Mouse (Mus musculus) heart, embryonic 16.5 days (tissue): ENCODE data around the gene Rpl19. TPM values are rescaled to one million over a fixed set of nuclear protein-coding genes. Genes with fewer than 3 reads are reported as not detected.

ENCODE experiments used
- ATAC-seq: fragments of 200-750 bp; cut with Nextera tagmentation; replicated peaks from 2 replicates; pipeline ENCODE4 v1.8.0; 2017; ENCODE audit warnings: moderate number of reproducible peaks; ENCODE audit not compliant: insufficient read depth, low FRiP score; ENCODE audit errors: extremely low read depth
- H3K27ac ChIP-seq: fragments of 300-500 bp; sonication (generic); 2 replicates; pipeline ENCODE4 v1.5.1; 2014; ENCODE audit warnings: mild to moderate bottlenecking, low read length, control low read depth, moderate library complexity
- H3K27me3 ChIP-seq: fragments of 300-500 bp; sonication (generic); 2 replicates; pipeline ENCODE4 v1.6.1; 2014; ENCODE audit warnings: low read length, mixed read lengths; ENCODE audit not compliant: control insufficient read depth, insufficient read depth
- H3K36me3 ChIP-seq: fragments of 300-500 bp; sonication (generic); 2 replicates; pipeline ENCODE4 v1.6.1; 2014; ENCODE audit not compliant: control insufficient read depth, insufficient read depth
- H3K4me1 ChIP-seq: fragments of 300-500 bp; sonication (generic); 2 replicates; pipeline ENCODE4 v1.6.1; 2014; ENCODE audit warnings: low read length, mixed read lengths; ENCODE audit not compliant: control insufficient read depth, insufficient read depth
- H3K4me2 ChIP-seq: fragments of 300-500 bp; sonication (generic); 2 replicates; pipeline ENCODE4 v1.6.1; 2014; ENCODE audit warnings: low read depth, mild to moderate bottlenecking, control low read depth, low read length
- H3K4me3 ChIP-seq: fragments of 300-500 bp; sonication (generic); 2 replicates; pipeline ENCODE4 v1.5.1; 2014; ENCODE audit warnings: mild to moderate bottlenecking, control low read depth, low read length
- H3K9ac ChIP-seq: fragments of 300-500 bp; sonication (generic); 2 replicates; pipeline ENCODE4 v1.6.1; 2014; ENCODE audit warnings: low read length, control low read depth
- H3K9me3 ChIP-seq: fragments of 300-500 bp; sonication (generic); replicated peaks from 2 replicates; pipeline ENCODE4 v1.6.1; 2016; ENCODE audit warnings: low read length; ENCODE audit not compliant: control insufficient read depth
- WGBS: fragments of 180-500 bp; shearing (Covaris S2); extraction: QIAGEN DNeasy Blood & Tissue Kit; methylation state at CpG from one replicate; pipeline ENCODE4 v1.1.7; 2014; 5-methylcytosine and 5-hydroxymethylcytosine counted together
- polyA plus RNA-seq: library from polyadenylated mRNA; unstranded; fragments of >200 nt; fragmentation: Nextera tagmentation; extraction: Ambion mirVana; gene quantifications from 2 replicates; pipeline ENCODE4 v1.2.1, GENCODE M21; 2015

Rpl19 gene
- polyA plus RNA-seq, 1 experiment from 2014 or later: 596 TPM

DNA sequence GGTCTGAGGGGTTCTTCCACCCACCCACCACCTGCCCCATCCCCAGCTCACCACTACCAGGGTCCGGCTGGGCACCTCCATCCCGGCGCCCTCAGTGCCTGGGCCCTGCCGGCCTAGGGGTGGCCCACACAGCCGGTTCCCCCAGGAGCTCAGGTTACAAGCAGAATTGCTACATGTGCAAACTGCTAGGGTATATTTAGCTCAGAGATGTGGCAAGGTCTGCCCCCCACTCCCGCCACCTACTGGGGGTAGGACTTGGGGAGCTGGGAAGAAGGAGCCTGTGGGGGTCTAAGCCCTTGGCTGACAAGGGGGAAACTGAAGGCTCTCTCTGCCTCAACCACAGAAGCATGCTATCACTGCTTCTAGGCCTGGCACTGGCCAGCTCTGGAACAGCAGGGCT is 8.3 kb upstream of the Rpl19 start:
- 70% methylated on average over 6 of the region's 6 CpGs for WGBS
- Histone ChIP-seq H3K27ac (no peak overlapping the region), H3K36me3 (no peaks in the 10 kb centered on the region), H3K4me1 (peaks cover 15% of the 10 kb centered on the region), H3K27me3 (no peaks in the 10 kb centered on the region), H3K4me3 (no peak overlapping the region), H3K9ac (no peak overlapping the region), H3K4me2 (no peak overlapping the region), H3K9me3 (no peaks in the 10 kb centered on the region)
- ATAC-seq: no peak

DNA sequence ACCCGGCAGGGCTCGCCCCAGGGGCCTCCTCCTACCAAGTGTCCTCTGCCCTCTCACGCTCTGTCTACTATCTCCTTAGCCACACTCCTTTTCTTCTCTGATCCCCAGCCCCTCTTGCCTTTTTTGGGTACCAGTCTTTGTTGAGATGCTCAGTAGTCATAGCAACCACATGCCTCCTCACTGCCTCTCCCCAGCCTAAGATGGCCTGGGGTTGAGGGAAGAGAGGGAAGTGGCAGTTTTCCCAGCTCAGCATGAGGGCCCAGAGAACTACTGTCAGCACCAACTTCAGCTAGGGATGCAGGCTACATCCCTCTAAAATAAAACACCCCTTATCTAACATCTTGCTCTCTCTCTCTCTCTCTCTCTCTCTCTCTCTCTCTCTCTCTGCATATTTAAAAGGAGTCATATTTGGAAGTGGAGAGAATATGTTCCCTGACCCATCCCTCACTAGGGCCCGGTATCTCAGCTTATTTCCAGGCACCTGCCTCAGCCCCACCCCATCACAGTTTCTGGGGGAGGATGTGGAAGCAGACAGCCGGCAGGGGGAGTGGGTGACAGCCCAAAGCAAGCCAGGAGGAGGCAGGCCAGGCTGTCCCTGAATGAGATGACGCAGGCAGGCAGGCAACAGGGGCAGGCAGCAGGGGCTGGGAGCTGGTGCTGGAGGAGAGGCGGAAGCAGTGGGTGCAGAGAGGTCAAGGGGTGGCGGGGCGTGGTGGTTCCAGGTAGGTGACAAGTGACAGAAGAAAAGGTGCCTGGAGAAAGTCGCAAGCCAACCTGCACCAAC is 7.5 kb upstream of the Rpl19 start:
- Histone ChIP-seq H3K4me3 (no peak overlapping the region), H3K4me1 (peaks cover 17% of the 10 kb centered on the region), H3K36me3 (no peaks in the 10 kb centered on the region), H3K27me3 (no peaks in the 10 kb centered on the region), H3K9ac (no peak overlapping the region), H3K9me3 (no peaks in the 10 kb centered on the region), H3K27ac (no peak overlapping the region), H3K4me2 (no peak overlapping the region)
- ATAC-seq: no peak
- WGBS: 48% methylated on average over 10 of the region's 10 CpGs

DNA sequence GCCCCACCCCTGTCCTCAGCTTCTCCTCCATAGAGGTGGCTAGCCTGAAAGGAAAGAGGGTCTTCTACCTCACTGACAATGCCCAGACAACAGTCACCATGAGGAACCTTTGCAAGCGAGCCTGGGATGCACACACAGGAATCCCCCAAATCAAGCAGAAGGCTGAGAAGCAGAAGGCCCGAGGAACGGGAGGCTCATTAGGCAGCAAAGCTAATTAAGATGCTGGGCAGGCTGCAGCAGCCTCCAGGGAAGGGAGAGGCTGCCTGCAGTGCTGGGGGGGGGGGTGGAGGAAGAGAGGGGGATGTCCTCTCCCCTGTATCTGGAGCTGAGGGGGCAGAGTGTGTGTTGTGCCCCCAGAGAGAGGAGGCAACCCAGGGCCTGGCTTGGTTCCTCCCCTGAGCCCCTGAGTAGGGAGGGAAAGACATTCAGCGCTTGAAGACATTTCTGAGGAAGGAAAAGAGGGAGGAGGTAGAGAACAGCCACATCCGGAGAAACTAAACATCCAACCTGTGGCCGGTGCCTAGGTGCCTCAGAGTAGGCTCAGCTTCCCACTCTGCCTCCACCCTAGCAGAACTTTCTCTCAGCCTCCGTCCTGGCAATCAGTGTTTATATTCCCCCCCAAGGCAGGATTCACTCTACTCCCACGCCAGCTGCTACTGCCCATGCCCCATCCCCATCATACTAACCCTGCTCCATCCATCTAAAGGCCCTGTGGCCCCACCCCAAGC is 6.5 kb upstream of the Rpl19 start:
- H3K27me3 ChIP-seq: no peaks in the 10 kb centered on the region
- H3K4me3 ChIP-seq: no peak overlapping the region
- WGBS: 56% methylated on average over 8 of the region's 8 CpGs
- H3K27ac ChIP-seq: no peak overlapping the region
- H3K4me2 ChIP-seq: no peak overlapping the region
- H3K9ac ChIP-seq: no peak overlapping the region
- no peaks in the 10 kb centered on the region for H3K36me3 ChIP-seq
- H3K9me3 ChIP-seq: no peaks in the 10 kb centered on the region
- peaks cover 17% of the 10 kb centered on the region for H3K4me1 ChIP-seq
- no peak for ATAC-seq

DNA sequence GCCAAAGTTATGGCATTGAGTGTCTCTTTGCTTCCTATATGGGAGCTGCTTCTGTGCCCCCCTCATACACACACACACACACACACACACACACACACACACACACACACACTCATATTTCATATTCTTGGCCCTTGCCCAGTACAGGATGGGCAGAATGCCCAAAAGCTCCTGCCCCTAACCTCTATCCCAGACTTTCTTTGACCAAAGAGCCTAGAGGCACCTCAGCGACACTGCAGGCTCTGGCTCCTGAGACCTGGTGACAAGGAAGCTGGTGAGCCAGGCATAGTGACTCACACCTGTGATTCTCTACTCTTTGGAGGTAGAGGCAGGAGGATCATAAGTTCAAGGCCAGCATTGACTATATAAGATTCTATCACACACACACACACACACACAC is 5.8 kb upstream of the Rpl19 start:
- Histone ChIP-seq H3K36me3 (no peaks in the 10 kb centered on the region), H3K4me1 (peaks cover 17% of the 10 kb centered on the region), H3K4me2 (no peak overlapping the region), H3K27ac (no peak overlapping the region), H3K4me3 (no peak overlapping the region), H3K9me3 (no peaks in the 10 kb centered on the region), H3K27me3 (no peaks in the 10 kb centered on the region), H3K9ac (no peak overlapping the region)
- ATAC-seq: no peak
- WGBS: 59% methylated on average over 1 of the region's 1 CpGs

DNA sequence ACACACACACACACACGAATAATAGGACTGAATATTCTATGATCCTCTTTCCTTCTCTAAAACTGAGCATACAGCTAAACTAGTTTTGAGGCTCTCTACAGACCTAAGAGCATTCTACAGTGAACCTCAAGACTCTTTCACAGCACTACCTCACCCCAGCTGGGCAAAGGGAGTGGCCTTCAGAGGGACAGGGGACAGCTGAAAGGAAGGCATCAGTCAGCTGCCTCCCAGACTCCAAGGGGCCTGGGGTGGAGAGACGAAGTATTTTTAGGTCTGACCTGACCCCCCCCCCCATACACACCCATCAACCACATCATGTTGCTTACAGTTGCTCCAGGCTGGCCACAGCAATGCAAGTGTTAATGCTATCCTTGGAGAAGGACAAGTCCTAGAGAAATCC is 5.4 kb upstream of the Rpl19 start:
- H3K9me3 ChIP-seq: no peaks in the 10 kb centered on the region
- H3K9ac ChIP-seq: no peak overlapping the region
- peak overlapping the region; percentile 99 for H3K4me2 ChIP-seq
- peak overlapping the region; percentile 78 for H3K4me3 ChIP-seq
- no peaks in the 10 kb centered on the region for H3K36me3 ChIP-seq
- H3K27ac ChIP-seq: no peak overlapping the region
- WGBS: 44% methylated on average over 2 of the region's 2 CpGs
- no peak for ATAC-seq
- H3K4me1 ChIP-seq: peaks cover 20% of the 10 kb centered on the region
- H3K27me3 ChIP-seq: no peaks in the 10 kb centered on the region

DNA sequence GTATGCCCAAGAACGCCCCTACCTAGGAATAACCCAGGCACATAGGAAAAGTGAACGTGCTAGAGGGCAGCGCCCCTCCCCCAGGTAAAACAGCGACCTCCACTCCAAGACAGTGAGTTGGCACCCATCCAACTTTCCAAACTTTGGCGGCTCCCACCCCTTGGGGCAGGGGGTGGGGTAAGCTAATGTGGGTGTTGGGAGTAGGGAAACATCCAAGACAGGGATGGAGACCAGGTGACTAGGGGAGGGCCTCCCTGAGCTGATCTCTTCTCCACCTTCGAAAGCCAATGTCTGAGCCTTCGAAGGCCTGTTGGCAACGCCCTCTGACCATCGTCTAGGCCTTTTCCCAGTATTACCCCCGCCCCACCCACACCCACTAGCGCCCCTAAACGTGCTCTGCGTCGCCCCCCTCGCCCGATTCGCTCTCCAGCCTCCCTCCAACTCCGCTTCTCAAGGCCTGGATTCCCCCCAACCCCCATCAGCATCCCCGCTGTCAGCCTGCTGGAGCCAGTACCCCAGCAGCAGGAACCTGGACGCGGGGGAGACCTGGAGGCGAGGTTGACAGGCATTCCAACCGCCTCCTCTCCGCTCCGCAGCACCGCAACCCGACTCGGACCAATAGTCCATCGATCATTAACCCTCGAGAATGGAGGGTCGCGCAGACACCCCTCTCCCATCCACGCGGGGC is 4.8 kb upstream of the Rpl19 start:
- Histone ChIP-seq H3K27ac (peak overlapping the region; percentile 76; the same call in 1 of the 2 replicates), H3K27me3 (no peaks in the 10 kb centered on the region), H3K4me3 (peak overlapping the region; percentile 78), H3K4me1 (peaks cover 20% of the 10 kb centered on the region), H3K4me2 (peak overlapping the region; percentile 99), H3K9me3 (no peaks in the 10 kb centered on the region), H3K36me3 (no peaks in the 10 kb centered on the region), H3K9ac (peak overlapping the region; percentile 88)
- no peak for ATAC-seq
- WGBS: 4% methylated on average over 33 of the region's 34 CpGs

DNA sequence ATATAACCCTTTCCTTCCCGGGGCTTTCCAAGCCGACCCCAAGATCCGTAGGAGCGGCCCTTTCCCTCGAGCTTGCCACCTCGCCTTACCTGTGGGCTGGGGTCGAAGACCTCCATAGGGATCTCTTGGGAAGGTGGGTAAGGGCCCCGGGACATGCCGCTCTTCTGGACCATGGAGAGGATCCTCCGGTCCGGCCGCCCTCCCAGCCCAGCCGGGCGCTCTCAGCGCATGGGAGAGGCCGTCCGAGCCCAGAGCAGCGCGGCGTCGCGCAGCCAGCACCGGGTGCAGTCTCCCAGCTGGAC is 4.3 kb upstream of the Rpl19 start:
- H3K27me3 ChIP-seq: no peaks in the 10 kb centered on the region
- peak overlapping the region; percentile 88 for H3K9ac ChIP-seq
- peaks cover 20% of the 10 kb centered on the region for H3K4me1 ChIP-seq
- under 1% methylated on average over 23 of the region's 23 CpGs for whole genome bisulfite sequencing
- peak overlapping the region; percentile 76 for H3K27ac ChIP-seq
- peak overlapping the region; percentile 78 for H3K4me3 ChIP-seq
- H3K9me3 ChIP-seq: no peaks in the 10 kb centered on the region
- peak overlapping the region; percentile 99 for H3K4me2 ChIP-seq
- peak; percentile 0; the same call in 1 of the 2 replicates for ATAC-seq
- no peaks in the 10 kb centered on the region for H3K36me3 ChIP-seq

DNA sequence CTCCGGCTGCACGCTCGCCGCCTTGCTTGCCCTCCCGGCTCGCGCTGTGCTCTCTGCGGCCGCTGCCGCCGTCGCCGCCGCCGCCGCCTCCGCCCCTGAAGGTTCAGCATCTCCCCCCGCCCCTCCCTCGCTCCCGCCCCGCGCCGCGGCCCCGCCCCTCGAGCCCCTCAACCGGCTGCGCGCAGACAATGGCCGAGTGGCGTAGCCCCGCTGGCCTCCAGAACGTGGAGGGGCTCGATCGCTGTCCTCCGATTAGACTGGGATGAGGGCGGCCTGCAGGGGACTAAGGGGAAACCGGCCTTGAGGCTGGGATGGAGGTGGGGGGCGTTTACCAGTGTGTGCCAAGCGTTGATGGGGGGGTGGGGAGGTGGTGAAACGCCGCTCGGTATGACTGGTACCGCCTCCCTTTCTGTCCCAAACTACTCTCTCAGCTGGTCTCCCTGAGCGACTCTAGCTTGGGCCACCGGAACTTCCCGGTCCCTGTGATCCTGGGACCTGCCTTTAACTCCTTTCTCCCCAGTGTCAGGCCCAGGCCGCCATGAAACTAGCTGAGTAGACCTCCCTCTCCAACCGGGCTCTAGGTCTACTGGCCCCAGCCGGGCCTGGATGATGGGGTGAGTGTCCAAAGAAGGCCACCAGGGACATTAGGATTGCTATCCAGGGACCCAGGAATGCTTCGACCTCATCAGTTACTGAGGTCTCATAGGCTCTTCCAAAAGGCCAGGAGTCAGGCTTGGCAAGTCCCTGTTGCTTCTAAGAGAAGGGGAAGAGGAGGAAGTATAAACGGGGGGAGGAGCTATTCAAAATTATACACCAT is 3.7 kb upstream of the Rpl19 start, which contains the start of gene Cacnb1:
Gene Cacnb1 (minus strand): TSS at position 480 of the 817 bp plus-strand sequence.
- Histone ChIP-seq H3K9ac (peak within 1 kb of the TSS; percentile 88), H3K4me1 (peaks cover 22% of the 10 kb centered on the region), H3K4me2 (peak within 1 kb of the TSS; percentile 99), H3K36me3 (no peaks in the 10 kb centered on the region), H3K27me3 (no peaks in the 10 kb centered on the region), H3K4me3 (peak within 1 kb of the TSS; percentile 78), H3K9me3 (no peaks in the 10 kb centered on the region), H3K27ac (peak within 1 kb of the TSS; percentile 76)
- WGBS: 1% methylated on average over 45 of the region's 52 CpGs
- peak; percentile 49 for ATAC-seq
